Mouse (Mus musculus) lung, adult 2 months (tissue): ENCODE data around the gene Pip5k1b. TPM values are rescaled to one million over a fixed set of nuclear protein-coding genes. Genes with fewer than 3 reads are reported as not detected.

ENCODE experiments used
- DNase-seq: peaks from one replicate; pipeline ENCODE4 v3.0.0; 2022
- H3K4me1 ChIP-seq: fragments of 200-500 bp; 2 replicates; pipeline ENCODE4 v1.6.1; 2011; ENCODE audit warnings: low read length; ENCODE audit not compliant: control insufficient read depth, insufficient read depth
- H3K4me3 ChIP-seq: fragments of 200-500 bp; replicated peaks from 2 replicates; pipeline ENCODE3; 2011; ENCODE audit warnings: low read depth, mild to moderate bottlenecking, control low read depth, low read length; ENCODE audit errors: extremely low read depth
- CTCF ChIP-seq: fragments of 200-500 bp; IDR thresholded peaks from 2 replicates; pipeline ENCODE4 v1.5.1; 2011; ENCODE audit warnings: mild to moderate bottlenecking, low read length, control low read depth; ENCODE audit not compliant: insufficient read depth
- POLR2A ChIP-seq: fragments of 200-500 bp; IDR thresholded peaks from 2 replicates; pipeline ENCODE4 v1.6.1; 2011; ENCODE audit warnings: low read depth, mild to moderate bottlenecking, control low read depth, low read length, borderline replicate concordance; ENCODE audit errors: extremely low read depth
- WGBS: fragments of 180-500 bp; shearing (Covaris S2); methylation state at CpG from one replicate; pipeline ENCODE4 v1.1.7; 2018; 5-methylcytosine and 5-hydroxymethylcytosine counted together
- polyA plus RNA-seq: library from polyadenylated mRNA; depleted of rRNA; stranded (reverse); fragments of >200 nt; gene quantifications from 2 replicates; pipeline ENCODE4 v1.2.3, GENCODE M21; 2012

Pip5k1b gene
- polyA plus RNA-seq, 1 experiment, result 8.7 TPM

DNA sequence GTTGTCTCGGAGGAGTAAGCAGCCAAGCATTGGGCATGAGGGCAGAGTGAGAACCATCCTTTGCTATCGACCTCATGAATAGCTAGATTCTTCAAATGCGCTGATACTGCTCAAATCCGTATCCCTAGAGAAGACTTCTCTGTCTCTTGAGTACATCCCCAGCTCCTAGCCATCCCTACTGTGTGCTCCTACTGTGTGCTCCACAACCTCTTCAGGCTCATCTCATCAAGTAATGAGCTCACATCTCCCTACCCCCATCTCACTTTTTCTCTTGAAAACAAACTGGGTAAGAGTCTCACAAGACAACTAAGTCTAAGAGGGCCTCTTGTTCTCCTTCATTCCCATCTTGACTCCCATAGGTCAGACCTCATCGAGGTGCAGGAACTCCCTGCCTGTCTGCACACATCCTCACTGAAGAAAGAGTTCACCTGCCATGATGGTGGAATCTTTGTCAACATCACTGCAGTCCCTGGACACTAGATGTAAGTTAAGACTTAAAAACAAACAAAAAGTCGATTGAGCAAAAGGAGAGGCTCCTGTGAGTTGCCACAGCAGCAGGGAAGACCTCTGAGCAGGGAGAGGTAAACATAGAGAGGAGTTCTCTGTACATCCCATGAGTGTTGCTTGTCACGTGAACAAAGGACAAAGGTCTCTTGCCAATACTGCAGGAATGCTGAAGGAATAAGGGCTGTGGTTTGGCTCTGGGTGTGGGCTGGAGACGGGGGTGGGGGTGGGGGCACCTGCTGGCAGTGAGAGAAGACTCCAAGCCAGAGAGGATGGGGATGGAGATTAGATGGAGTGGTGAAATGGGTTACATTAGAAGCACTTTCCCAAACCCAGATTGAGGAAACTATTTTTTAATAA lies 69.0 kb downstream of the Pip5k1b start:
- no peaks in the 10 kb centered on the region for H3K4me1 ChIP-seq
- TF ChIP-seq CTCF, result no peak
- no peak for TF ChIP-seq POLR2A
- WGBS, result 66% methylated on average over 8 of the region's 8 CpGs
- H3K4me3 ChIP-seq, result no peak overlapping the region
- no peak for DNase-seq

DNA sequence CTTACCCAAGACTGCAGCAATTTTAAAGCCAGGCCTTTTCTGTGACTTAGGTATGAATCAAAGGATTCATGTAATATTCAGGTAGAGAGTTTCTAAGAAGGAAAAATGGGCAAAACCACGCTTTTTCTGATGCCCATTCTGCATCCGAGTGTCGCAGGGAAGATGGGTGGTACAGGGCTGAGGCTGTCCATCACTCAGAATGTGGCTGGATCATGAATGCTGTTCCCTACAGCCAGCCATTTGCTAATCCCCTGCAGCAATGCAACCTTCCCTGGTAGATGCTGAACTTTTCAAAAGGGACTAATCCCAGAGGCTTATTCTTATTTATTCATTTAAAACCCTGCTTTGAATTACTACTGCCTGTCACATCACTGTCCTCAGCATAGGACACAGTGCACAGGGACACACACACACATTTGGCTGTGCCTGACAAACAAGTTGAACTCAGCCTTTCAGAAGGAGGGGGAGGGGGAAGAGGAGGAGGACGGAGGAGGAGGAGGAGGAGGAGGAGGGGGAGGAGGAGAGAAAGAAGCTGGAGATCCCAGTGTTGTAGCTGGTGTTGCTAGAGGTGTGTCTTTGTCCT lies 71.0 kb downstream of the Pip5k1b start:
- Histone ChIP-seq H3K4me1 (no peaks in the 10 kb centered on the region), H3K4me3 (no peak overlapping the region)
- no peak for DNase-seq
- 77% methylated on average over 3 of the region's 4 CpGs for WGBS
- no peak for TF ChIP-seq POLR2A
- no peak for TF ChIP-seq CTCF

DNA sequence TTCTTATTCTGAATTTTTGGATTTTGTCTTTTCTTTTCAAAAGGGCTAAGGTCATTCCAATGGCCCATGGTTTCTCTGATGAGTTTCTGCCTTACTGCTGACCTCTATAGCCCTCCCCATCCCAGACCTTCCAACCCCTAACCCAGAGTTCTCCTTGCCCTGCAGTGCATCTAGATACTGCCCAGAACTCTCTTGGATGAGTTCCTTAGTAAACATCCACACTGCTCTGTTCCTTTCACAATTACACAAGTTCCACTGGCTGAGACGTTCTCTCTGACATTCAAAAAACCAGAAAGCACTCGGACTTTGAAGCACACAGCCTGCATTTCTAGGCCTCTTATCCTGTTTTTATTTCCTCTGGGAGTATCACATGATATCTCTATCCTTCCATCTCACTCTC lies 74.8 kb downstream of the Pip5k1b start:
- TF ChIP-seq CTCF (no peak), POLR2A (no peak)
- no peak for DNase-seq
- 45% methylated on average over 2 of the region's 2 CpGs for WGBS
- Histone ChIP-seq H3K4me1 (no peaks in the 10 kb centered on the region), H3K4me3 (no peak overlapping the region)

DNA sequence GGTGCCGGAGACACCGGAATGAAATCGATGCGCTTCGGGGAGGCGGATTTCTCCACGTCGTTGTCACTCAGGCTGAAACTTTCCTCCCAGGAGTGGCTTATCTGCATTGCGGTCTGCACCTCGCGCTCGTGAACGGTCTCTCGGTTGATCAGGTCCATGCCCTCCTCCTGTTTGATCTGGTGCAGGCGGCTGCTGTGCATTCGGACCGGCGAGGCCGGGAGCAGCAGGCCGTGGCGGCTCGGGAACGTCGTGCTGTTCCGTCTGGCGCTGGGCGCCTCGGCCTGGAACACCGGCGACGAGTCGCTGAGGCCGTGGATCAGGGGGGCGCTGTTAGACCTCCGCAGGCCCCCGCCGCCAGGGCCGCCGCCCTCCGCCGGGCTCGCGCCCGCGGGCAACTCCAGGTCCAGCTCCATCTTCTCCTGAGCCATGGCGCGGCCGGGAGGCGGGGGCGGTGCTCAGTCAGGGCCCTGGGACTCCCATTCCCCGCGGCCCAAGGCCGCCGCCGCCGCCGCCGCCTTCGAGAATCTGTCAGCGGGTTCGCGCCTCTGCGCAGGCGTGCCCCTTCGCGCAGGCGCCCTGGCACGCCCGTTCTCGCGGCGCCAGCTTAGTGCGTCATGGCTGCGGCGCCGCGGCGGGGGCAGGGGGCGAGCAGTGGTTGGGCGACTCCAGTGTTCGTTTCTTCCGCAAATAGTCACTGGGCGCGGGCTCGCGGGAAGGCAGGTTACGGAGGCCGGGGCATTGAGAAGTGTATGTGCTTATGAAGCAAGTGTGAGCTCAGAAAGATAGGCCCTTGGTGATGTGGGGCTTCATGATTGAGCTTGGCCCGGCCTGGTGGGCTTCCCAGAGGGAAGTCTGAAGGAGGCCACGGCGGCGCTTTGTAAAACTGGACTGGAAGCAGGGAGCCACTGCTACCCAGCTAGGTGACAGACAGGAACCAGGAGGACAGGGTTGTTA lies 78.5 kb downstream of the Pip5k1b start, which contains the start of gene Fam122a:
Fam122a (minus strand) TSS at position 428 of the 954 bp plus-strand sequence.
- WGBS, result under 1% methylated on average over 92 of the region's 92 CpGs
- no peaks in the 10 kb centered on the region for H3K4me1 ChIP-seq
- DNase-seq, result peak; percentile 87
- H3K4me3 ChIP-seq, result peak within 1 kb of the TSS; percentile 88
- TF ChIP-seq CTCF, result no peak
- TF ChIP-seq POLR2A, result peak; percentile 70; the same call in 1 of the 2 replicates

DNA sequence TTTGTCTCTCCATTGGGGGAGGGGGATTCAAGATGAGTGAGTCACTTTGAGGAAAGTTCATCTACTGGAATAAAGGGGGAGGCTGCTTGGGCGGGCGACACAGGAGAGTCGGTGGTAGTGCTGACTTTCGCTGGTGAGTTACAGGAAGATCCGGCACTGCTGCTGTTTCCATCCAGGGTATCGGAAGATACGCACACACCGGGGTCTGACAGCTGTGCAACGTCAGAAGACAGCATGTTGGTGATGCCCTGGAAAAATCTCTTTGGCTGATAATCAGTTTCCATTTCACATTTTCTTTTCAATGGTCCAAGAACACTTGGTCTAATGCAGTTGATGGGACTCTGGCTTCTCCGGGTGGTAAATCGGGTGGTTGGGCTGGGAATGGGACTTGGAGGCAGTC lies 79.2 kb downstream of the Pip5k1b start:
- 1% methylated on average over 11 of the region's 11 CpGs for WGBS
- TF ChIP-seq CTCF (no peak), POLR2A (no peak)
- Histone ChIP-seq H3K4me3 (peak overlapping the region; percentile 74), H3K4me1 (no peaks in the 10 kb centered on the region)
- no peak for DNase-seq

DNA sequence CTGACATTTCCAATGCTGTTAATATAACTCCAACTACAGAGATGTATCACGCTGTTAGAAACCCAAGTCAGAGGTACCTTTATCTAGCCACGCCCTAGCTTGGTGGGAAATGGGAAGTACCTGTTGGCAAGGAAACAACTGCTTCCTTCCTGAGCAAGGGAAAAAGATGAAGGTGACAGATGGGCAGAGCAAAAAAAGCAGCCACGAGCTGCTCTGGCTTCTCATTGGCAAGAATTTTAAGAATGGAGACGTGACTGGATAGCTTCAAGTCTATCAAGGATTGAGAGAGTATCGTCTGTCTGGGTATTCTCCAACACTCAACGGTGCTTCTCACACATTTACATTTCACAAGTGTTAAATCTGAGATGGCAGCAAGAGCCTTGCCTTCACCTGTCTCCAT lies 80.4 kb downstream of the Pip5k1b start:
- H3K4me1 ChIP-seq, result no peaks in the 10 kb centered on the region
- 58% methylated on average over 6 of the region's 6 CpGs for WGBS
- H3K4me3 ChIP-seq, result no peak overlapping the region
- no peak for DNase-seq
- TF ChIP-seq CTCF (no peak), POLR2A (no peak)

DNA sequence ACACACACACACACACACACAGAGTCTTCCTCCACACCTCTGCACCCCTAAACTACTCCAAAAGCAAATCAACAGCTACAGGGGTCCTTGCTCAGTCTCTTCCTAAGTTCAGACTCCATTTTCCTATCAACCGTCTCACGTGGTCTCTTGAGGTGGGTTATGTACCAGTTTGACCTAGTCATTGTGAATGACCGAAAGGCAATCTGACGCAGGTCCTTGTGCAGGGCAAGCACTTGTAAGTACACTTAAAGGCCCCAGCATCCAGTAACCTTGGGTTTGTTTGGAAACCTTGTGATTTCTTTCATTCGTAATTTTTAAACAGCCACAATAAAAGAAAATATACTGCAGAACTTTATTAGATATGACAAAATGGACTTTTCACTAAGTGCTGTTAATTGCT lies 83.2 kb downstream of the Pip5k1b start:
- WGBS, result 81% methylated on average over 5 of the region's 5 CpGs
- DNase-seq, result no peak

DNA sequence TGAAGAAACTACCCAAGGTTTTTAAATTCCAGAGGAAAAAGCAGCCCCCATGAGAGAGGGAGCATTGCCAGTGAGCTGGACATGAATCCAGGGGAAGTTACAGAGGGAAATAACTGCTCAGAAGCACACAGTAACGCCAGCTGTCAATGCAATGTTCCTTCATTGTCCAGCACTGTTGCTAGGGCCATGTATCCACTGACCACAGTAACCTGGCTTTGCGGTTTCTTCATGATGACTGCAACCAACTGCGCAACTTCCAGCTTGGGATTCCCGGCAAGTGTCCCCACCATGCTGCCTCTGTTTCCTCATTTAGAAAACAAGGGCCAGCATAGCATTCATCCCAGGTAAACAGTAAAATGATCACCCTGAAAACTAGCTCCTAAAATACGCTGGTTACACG lies 84.1 kb downstream of the Pip5k1b start:
- no peak for TF ChIP-seq POLR2A
- no peak for TF ChIP-seq CTCF
- WGBS, result 84% methylated on average over 6 of the region's 6 CpGs
- H3K4me3 ChIP-seq, result no peak overlapping the region
- H3K4me1 ChIP-seq, result no peaks in the 10 kb centered on the region
- DNase-seq, result no peak

More for the DNA sequence above, 83.2 kb downstream of the Pip5k1b start:
- Histone ChIP-seq H3K4me3 (no peak overlapping the region), H3K4me1 (no peaks in the 10 kb centered on the region)
- no peak for TF ChIP-seq CTCF
- TF ChIP-seq POLR2A, result no peak

DNA sequence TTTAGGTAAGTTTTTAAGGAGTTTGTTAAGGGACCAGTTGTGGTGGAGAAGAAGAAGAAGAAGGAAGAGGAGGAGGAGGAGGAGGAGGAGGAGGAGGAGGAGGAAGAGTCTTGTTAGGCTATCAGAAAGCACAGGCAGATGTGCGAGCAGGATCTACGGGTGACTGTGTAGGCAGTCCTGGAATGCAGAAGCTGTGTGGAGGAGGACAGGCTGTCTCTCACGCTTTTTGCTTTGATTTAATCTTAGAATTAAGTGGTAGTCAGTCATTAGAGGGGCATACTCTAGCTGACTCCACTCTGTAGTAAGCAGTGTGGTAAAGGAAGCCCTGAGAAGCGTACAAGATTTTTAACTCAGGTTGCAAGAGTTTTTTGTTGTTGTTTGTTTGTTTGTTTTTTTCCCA lies 86.5 kb downstream of the Pip5k1b start:
- H3K4me3 ChIP-seq, result no peak overlapping the region
- no peak for DNase-seq
- TF ChIP-seq CTCF (no peak), POLR2A (no peak)
- WGBS, result 59% methylated on average over 4 of the region's 4 CpGs
- H3K4me1 ChIP-seq, result no peaks in the 10 kb centered on the region

DNA sequence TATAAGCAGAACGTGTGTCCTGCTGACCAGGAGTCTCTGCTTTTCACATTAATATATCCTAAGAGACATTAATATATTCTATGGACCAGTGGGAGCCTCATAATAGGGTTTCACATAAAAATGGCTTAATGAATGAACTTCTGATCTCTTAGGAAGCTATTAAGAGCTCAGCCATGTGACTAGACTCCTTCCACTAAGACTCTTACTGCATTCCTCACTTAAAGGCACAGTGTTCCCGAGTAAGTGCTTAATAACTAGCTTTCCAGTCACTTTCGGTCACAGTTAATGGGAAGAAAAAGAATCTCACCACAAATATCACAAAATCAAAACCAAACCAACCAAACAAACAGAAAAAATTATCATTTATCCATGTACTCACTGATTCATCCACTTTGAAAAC lies 87.1 kb downstream of the Pip5k1b start:
- Histone ChIP-seq H3K4me1 (no peaks in the 10 kb centered on the region), H3K4me3 (no peak overlapping the region)
- TF ChIP-seq POLR2A, result no peak
- DNase-seq, result no peak
- WGBS, result 57% methylated on average over 3 of the region's 3 CpGs
